Mouse (Mus musculus) stomach, embryonic 14.5 days (tissue): ENCODE data around the gene Prdm16. TPM values are rescaled to one million over a fixed set of nuclear protein-coding genes. Genes with fewer than 3 reads are reported as not detected.

Experiments
- ATAC-seq: fragments of 200-750 bp; cut with Nextera tagmentation; 2 replicates; pipeline ENCODE4 v1.8.0; 2017; ENCODE audit warnings: low read depth, moderate TSS enrichment; ENCODE audit not compliant: insufficient number of reproducible peaks, insufficient read depth, low FRiP score
- H3K27ac ChIP-seq: fragments of 300-500 bp; sonication (generic); 2 replicates; pipeline ENCODE4 v1.5.1; 2014; ENCODE audit warnings: mild to moderate bottlenecking, low read length, moderate library complexity, mixed read lengths
- H3K27me3 ChIP-seq: fragments of 300-500 bp; sonication (generic); 2 replicates; pipeline ENCODE4 v1.6.1; 2014; ENCODE audit warnings: low read length, control low read depth, mixed read lengths; ENCODE audit not compliant: control insufficient read depth, insufficient read depth
- H3K36me3 ChIP-seq: fragments of 300-500 bp; sonication (generic); 2 replicates; pipeline ENCODE4 v1.6.1; 2014; ENCODE audit warnings: mild to moderate bottlenecking, control low read depth, low read length, moderate library complexity, mixed read lengths; ENCODE audit not compliant: control insufficient read depth, insufficient read depth
- H3K4me1 ChIP-seq: fragments of 300-500 bp; sonication (generic); 2 replicates; pipeline ENCODE4 v1.6.1; 2014; ENCODE audit warnings: low read length, control low read depth, mixed read lengths; ENCODE audit not compliant: control insufficient read depth, insufficient read depth
- H3K4me2 ChIP-seq: fragments of 300-500 bp; sonication (generic); replicated peaks from 2 replicates; pipeline ENCODE4 v1.6.1; 2014; ENCODE audit warnings: low read depth, low read length, control low read depth
- H3K4me3 ChIP-seq: fragments of 300-500 bp; sonication (generic); 2 replicates; pipeline ENCODE4 v1.5.1; 2014; ENCODE audit warnings: low read depth, low read length, control low read depth
- H3K9ac ChIP-seq: fragments of 300-500 bp; sonication (generic); replicated peaks from 2 replicates; pipeline ENCODE4 v1.6.1; 2014; ENCODE audit warnings: low read depth, mild to moderate bottlenecking, control low read depth, low read length, moderate library complexity, mixed read lengths
- H3K9me3 ChIP-seq: fragments of 300-500 bp; sonication (generic); 2 replicates; pipeline ENCODE4 v1.6.1; 2016; ENCODE audit warnings: low read depth, low read length, control low read depth; ENCODE audit not compliant: control insufficient read depth
- WGBS: fragments of 180-500 bp; shearing (Covaris S2); extraction: QIAGEN DNeasy Blood & Tissue Kit; methylation state at CpG from one replicate; pipeline ENCODE4 v1.1.7; 2014; 5-methylcytosine and 5-hydroxymethylcytosine counted together
- polyA plus RNA-seq: library from polyadenylated mRNA; unstranded; fragments of >200 nt; fragmentation: Nextera tagmentation; extraction: Ambion mirVana; gene quantifications from 2 replicates; pipeline ENCODE4 v1.2.1, GENCODE M21; 2014

The Prdm16 gene
- polyA plus RNA-seq, 1 experiment from 2014 or later: 18.4 TPM

GRCm38 (mm10) chr4:154503260-154503829 lies 133.3 kb downstream of the Prdm16 start:
- Histone ChIP-seq H3K4me3 (no peak overlapping the region), H3K4me1 (peaks cover 39% of the 10 kb centered on the region), H3K4me2 (no peak overlapping the region), H3K27me3 (0 out of 2 replicates have a peak, but pooled peaks cover 2% of the 10 kb centered on the region), H3K27ac (no peak overlapping the region; the same call in 1 of the 2 replicates), H3K36me3 (no peaks in the 10 kb centered on the region), H3K9ac (no peak overlapping the region), H3K9me3 (no peaks in the 10 kb centered on the region)
- no peak for ATAC-seq
- 39% methylated on average over 21 of the region's 21 CpGs for WGBS

GRCm38 (mm10) chr4:154502403-154503000 lies 134.2 kb downstream of the Prdm16 start:
- 0 out of 2 replicates have a peak, but pooled peaks have one; percentile 14 for ATAC-seq
- no peak overlapping the region for H3K4me2 ChIP-seq
- 0 out of 2 replicates have a peak, but pooled peaks cover 2% of the 10 kb centered on the region for H3K27me3 ChIP-seq
- WGBS: 63% methylated on average over 16 of the region's 16 CpGs
- no peaks in the 10 kb centered on the region for H3K36me3 ChIP-seq
- no peak overlapping the region; the same call in 1 of the 2 replicates for H3K27ac ChIP-seq
- H3K9me3 ChIP-seq: no peaks in the 10 kb centered on the region
- H3K9ac ChIP-seq: no peak overlapping the region
- H3K4me3 ChIP-seq: no peak overlapping the region
- H3K4me1 ChIP-seq: peaks cover 46% of the 10 kb centered on the region

GRCm38 (mm10) chr4:154500695-154501094 lies 136.0 kb downstream of the Prdm16 start:
- ATAC-seq: no peak
- 69% methylated on average over 9 of the region's 9 CpGs for WGBS
- H3K27me3 ChIP-seq: no peaks in the 10 kb centered on the region

GRCm38 (mm10) chr4:154499701-154500523 lies 136.8 kb downstream of the Prdm16 start:
- Histone ChIP-seq H3K9me3 (no peaks in the 10 kb centered on the region), H3K9ac (no peak overlapping the region), H3K4me1 (peaks cover 54% of the 10 kb centered on the region), H3K27ac (peak overlapping the region; percentile 84; the same call in 1 of the 2 replicates), H3K4me3 (no peak overlapping the region), H3K36me3 (no peaks in the 10 kb centered on the region), H3K27me3 (no peaks in the 10 kb centered on the region), H3K4me2 (peak overlapping the region; percentile 12; the same call in 1 of the 2 replicates)
- WGBS: 32% methylated on average over 29 of the region's 29 CpGs
- ATAC-seq: peak; percentile 59

More at GRCm38 (mm10) chr4:154500695-154501094, 136.0 kb downstream of the Prdm16 start:
- no peaks in the 10 kb centered on the region for H3K36me3 ChIP-seq
- H3K4me1 ChIP-seq: peaks cover 54% of the 10 kb centered on the region
- peak overlapping the region; percentile 84; the same call in 1 of the 2 replicates for H3K27ac ChIP-seq
- H3K9ac ChIP-seq: no peak overlapping the region
- no peak overlapping the region for H3K4me2 ChIP-seq
- no peak overlapping the region for H3K4me3 ChIP-seq
- H3K9me3 ChIP-seq: no peaks in the 10 kb centered on the region

- Histone ChIP-seq H3K4me1 (peaks cover 48% of the 10 kb centered on the region), H3K4me2 (no peak overlapping the region), H3K9me3 (no peaks in the 10 kb centered on the region), H3K27ac (peak overlapping the region; percentile 75), H3K27me3 (no peaks in the 10 kb centered on the region), H3K4me3 (no peak overlapping the region), H3K36me3 (no peaks in the 10 kb centered on the region), H3K9ac (no peak overlapping the region)
- ATAC-seq: peak; percentile 38; the same call in 1 of the 2 replicates
- 72% methylated on average over 4 of the region's 4 CpGs for WGBS
Measured at GRCm38 (mm10) chr4:154497423-154498175, 139.1 kb downstream of the Prdm16 start.

GRCm38 (mm10) chr4:154496991-154497390 lies 139.7 kb downstream of the Prdm16 start:
- H3K4me2 ChIP-seq: no peak overlapping the region
- WGBS: 10% methylated on average over 7 of the region's 7 CpGs
- H3K27me3 ChIP-seq: no peaks in the 10 kb centered on the region
- no peak overlapping the region for H3K9ac ChIP-seq
- peak overlapping the region; percentile 75 for H3K27ac ChIP-seq
- H3K36me3 ChIP-seq: no peaks in the 10 kb centered on the region
- H3K4me3 ChIP-seq: no peak overlapping the region
- H3K9me3 ChIP-seq: no peaks in the 10 kb centered on the region
- H3K4me1 ChIP-seq: peaks cover 47% of the 10 kb centered on the region
- peak; percentile 82 for ATAC-seq

GRCm38 (mm10) chr4:154496522-154496921 lies 140.2 kb downstream of the Prdm16 start:
- H3K27me3 ChIP-seq: no peaks in the 10 kb centered on the region
- no peak overlapping the region for H3K9ac ChIP-seq
- ATAC-seq: no peak
- peak overlapping the region; percentile 75; the same call in 1 of the 2 replicates for H3K27ac ChIP-seq
- 71% methylated on average over 5 of the region's 5 CpGs for WGBS
- no peak overlapping the region for H3K4me2 ChIP-seq
- no peaks in the 10 kb centered on the region for H3K9me3 ChIP-seq
- H3K4me1 ChIP-seq: peaks cover 46% of the 10 kb centered on the region
- no peak overlapping the region for H3K4me3 ChIP-seq
- H3K36me3 ChIP-seq: no peaks in the 10 kb centered on the region

- Histone ChIP-seq H3K9ac (no peak overlapping the region), H3K27ac (no peak overlapping the region), H3K27me3 (no peaks in the 10 kb centered on the region), H3K4me2 (no peak overlapping the region), H3K9me3 (no peaks in the 10 kb centered on the region), H3K36me3 (no peaks in the 10 kb centered on the region), H3K4me1 (peaks cover 26% of the 10 kb centered on the region), H3K4me3 (no peak overlapping the region)
- no peak for ATAC-seq
- WGBS: 60% methylated on average over 4 of the region's 4 CpGs
Measured at GRCm38 (mm10) chr4:154493996-154494395, 142.7 kb downstream of the Prdm16 start.
